9 mouse cellular contexts compared by ENCODE assay signal in the genomic region with DNA sequence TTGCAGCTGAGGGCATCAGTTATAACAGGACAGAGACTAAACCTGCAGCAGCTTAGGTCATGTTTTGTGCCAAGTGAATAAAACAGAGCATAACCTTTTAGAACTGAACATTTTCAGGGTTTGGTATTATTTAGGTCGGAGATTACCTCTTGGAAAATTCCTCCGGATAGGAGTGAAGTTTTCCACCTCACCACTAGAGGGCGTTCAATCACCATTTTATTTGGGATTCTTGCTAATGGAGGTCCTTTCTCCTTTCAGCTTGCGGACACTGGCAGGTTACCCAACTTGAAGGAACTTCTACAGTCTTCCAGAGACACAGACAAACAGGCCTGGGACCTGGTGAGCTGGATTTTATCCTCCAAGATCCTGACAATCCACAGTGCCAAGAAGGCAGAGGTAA. TPM values are rescaled to one million over a fixed set of nuclear protein-coding genes. Genes with fewer than 3 reads are reported as not detected.
DNase-seq lines count a peak whose midpoint lies in the region; ATAC-seq and TF ChIP-seq lines count a peak whose summit lies in the region.
"Had no signal": no experiment of that assay in that cellular context is flagged by ENCODE, and none has a peak within 500 bp of the region (broad histone marks: within the 10 kb centered on the region; RNA-seq: fewer than 3 reads in every experiment).

No protein-coding gene starts in this region.

- no peaks in the 10 kb centered on the region for H3K79me2 ChIP-seq in MEL (ENCODE audit: control insufficient read depth, insufficient read depth, low read length, poor library complexity)

- peak; percentile 27 for DNase-seq in forebrain, embryonic 10.5 days (ENCODE audit: extremely low spot score, low spot score)
- DNase-seq in left cerebral cortex, postnatal 14 days (ENCODE audit: low spot score in 2 of 2): peak; percentile 36 to 54
- DNase-seq in left cerebral cortex, adult 11 months (ENCODE audit: low spot score): no peak
- DNase-seq in MEL (ENCODE audit: low read depth, low spot score): peak; percentile 46
- peak; percentile 62 for DNase-seq in kidney, postnatal 10 days
- DNase-seq in layer of hippocampus, adult 9-10 months (ENCODE audit: low spot score): no peak

- H3K27me3 ChIP-seq in forebrain, embryonic 10.5 days (ENCODE audit: poor library complexity, severe bottlenecking): no peaks in the 10 kb centered on the region
- no peaks in the 10 kb centered on the region for H3K27me3 ChIP-seq in forebrain, embryonic 16.5 days (replicated peaks; ENCODE audit: control insufficient read depth, insufficient read depth, low read length)
- no peaks in the 10 kb centered on the region for H3K27me3 ChIP-seq in MEL (ENCODE audit: control insufficient read depth in 1 of 2, insufficient read depth in 2 of 2, low read length in 2 of 2)
- H3K27me3 ChIP-seq: heart, embryonic 13.5 days had no signal

- peak; percentile 5 to 86 (median 74); a peak in 4 of 6 replicates for TF ChIP-seq CTCF in MEL (IDR thresholded peaks at IDR 0.05 in 2 of 3, conservative IDR thresholded peaks at IDR 0.05 in 1 of 3; ENCODE audit: control insufficient read depth in 1 of 3, insufficient read depth in 1 of 3, low read depth in 2 of 3, low read length in 3 of 3, poor library complexity in 1 of 3, severe bottlenecking in 1 of 3)

- no peak overlapping the region for H3K27ac ChIP-seq in forebrain, embryonic 10.5 days
- no peak overlapping the region for H3K27ac ChIP-seq in forebrain, embryonic 16.5 days (ENCODE audit: low read length)
- no peak overlapping the region for H3K27ac ChIP-seq in MEL (ENCODE audit: control insufficient read depth, low read depth, low read length)
- H3K27ac ChIP-seq: heart, embryonic 13.5 days had no signal

- 29% methylated on average over 4 of the region's 4 CpGs for WGBS in forebrain, embryonic 10.5 days
- WGBS in forebrain, embryonic 16.5 days: 26% methylated on average over 4 of the region's 4 CpGs

- H3K4me2 ChIP-seq in forebrain, embryonic 16.5 days (ENCODE audit: low read length): no peak overlapping the region
- H3K4me2 ChIP-seq: heart, embryonic 13.5 days had no signal

- H3K36me3 ChIP-seq in forebrain, embryonic 10.5 days (replicated peaks): peaks cover 11% of the 10 kb centered on the region
- no peaks in the 10 kb centered on the region for H3K36me3 ChIP-seq in forebrain, embryonic 16.5 days (ENCODE audit: control insufficient read depth, insufficient read depth)
- H3K36me3 ChIP-seq in MEL (ENCODE audit: control insufficient read depth in 1 of 2, insufficient read depth in 2 of 2, low read length in 2 of 2): no peaks in the 10 kb centered on the region

- no peak for ATAC-seq in forebrain, embryonic 16.5 days
- ATAC-seq in frontal cortex, adult (ENCODE audit: low TSS enrichment): no peak

- no peak overlapping the region for H3K4me3 ChIP-seq in forebrain, embryonic 10.5 days
- H3K4me3 ChIP-seq in forebrain, embryonic 16.5 days (replicated peaks; ENCODE audit: low read length): no peak overlapping the region
- no peak overlapping the region for H3K4me3 ChIP-seq in MEL (ENCODE audit: control insufficient read depth in 1 of 2, insufficient read depth in 1 of 2, low read depth in 2 of 2, low read length in 2 of 2)
- H3K4me3 ChIP-seq: heart, embryonic 13.5 days had no signal

- H3K4me1 ChIP-seq in forebrain, embryonic 10.5 days: 0 out of 2 replicates have a peak, but pooled peaks cover under 1% of the 10 kb centered on the region
- H3K4me1 ChIP-seq in forebrain, embryonic 16.5 days (replicated peaks; ENCODE audit: control insufficient read depth, insufficient read depth, low read length): no peaks in the 10 kb centered on the region
- no peaks in the 10 kb centered on the region for H3K4me1 ChIP-seq in MEL (ENCODE audit: control insufficient read depth in 1 of 2, insufficient read depth in 2 of 2, low read length in 2 of 2)
- H3K4me1 ChIP-seq: heart, embryonic 13.5 days had no signal

- intact Hi-C loops in left cerebral cortex, postnatal 14 days (cut with DNase I): loop anchor here (2.0 kb wide), 1 partner anchor 57 kb away; no protein-coding TSS in a partner anchor

- H3K9ac ChIP-seq in forebrain, embryonic 16.5 days (replicated peaks; ENCODE audit: low read depth, low read length): no peak overlapping the region
- H3K9ac ChIP-seq in MEL (ENCODE audit: control insufficient read depth, low read depth, low read length, poor library complexity, severe bottlenecking): no peak overlapping the region
- H3K9ac ChIP-seq: heart, embryonic 13.5 days had no signal

- TF ChIP-seq POLR2A in MEL (IDR thresholded peaks at IDR 0.05; ENCODE audit: control insufficient read depth in 1 of 2, insufficient read depth in 1 of 2, low read depth in 1 of 2, low read length in 2 of 2, poor library complexity in 1 of 2): no peak

- no peak for TF ChIP-seq EP300 in MEL (IDR thresholded peaks at IDR 0.05; ENCODE audit: low read depth in 1 of 2, low read length in 2 of 2)

- peak; percentile 71 for TF ChIP-seq RAD21 in MEL (IDR thresholded peaks at IDR 0.05; ENCODE audit: low read depth, low read length)

- H3K9me3 ChIP-seq in forebrain, embryonic 10.5 days: no peaks in the 10 kb centered on the region
- H3K9me3 ChIP-seq in forebrain, embryonic 16.5 days (ENCODE audit: control insufficient read depth, low read length): no peaks in the 10 kb centered on the region
- no peaks in the 10 kb centered on the region for H3K9me3 ChIP-seq in MEL (replicated peaks; ENCODE audit: insufficient read depth, low read length)
- H3K9me3 ChIP-seq: heart, embryonic 13.5 days had no signal

TF ChIP-seq in MEL, 35 proteins besides CTCF, POLR2A, EP300 and RAD21:
- TF ChIP-seq ZC3H11A (IDR thresholded peaks at IDR 0.05; ENCODE audit: low read depth, low read length): peak; percentile 38; the same call in 1 of the 2 replicates
- no peak for TF ChIP-seq USF2 (IDR thresholded peaks at IDR 0.05; ENCODE audit: borderline replicate concordance in 1 of 2, insufficient read depth in 1 of 2, low read depth in 1 of 2, low read length in 2 of 2)
- TF ChIP-seq SMC3 (IDR thresholded peaks at IDR 0.05; ENCODE audit: low read depth, low read length): peak; percentile 56

RNA-seq across cellular contexts. Expression of gene Parp16, which starts 30.6 kb away (rescaled TPM):
- polyA plus RNA-seq in forebrain, embryonic 10.5 days (2016; fragmentation: Nextera tagmentation; extraction: Ambion mirVana): 7.0 and 8.5 TPM in 2 replicates
- 5.4 and 6.6 TPM in 2 replicates for polyA plus RNA-seq in forebrain, embryonic 16.5 days (2015; fragmentation: Nextera tagmentation; extraction: Ambion mirVana)
- total RNA-seq in left cerebral cortex, postnatal 14 days (2021): 1 to 10 TPM; 3.1 to 3.9 TPM
- total RNA-seq in MEL (2012; rRNA removed): 1.3 and 1.4 TPM in 2 replicates
- polyA plus RNA-seq in MEL (2012; ENCODE audit: insufficient read depth in 1 of 2, insufficient read length in 2 of 2, low read depth in 1 of 2, low replicate concordance in 2 of 2, missing spikeins in 1 of 2): 1 to 10 TPM in 1 of 2 experiments, not detected in 1; 5.1 TPM

RNA-seq across cellular contexts. Expression of gene Cilp, which starts 39.2 kb away (rescaled TPM):
- polyA plus RNA-seq in forebrain, embryonic 10.5 days (2016; fragmentation: Nextera tagmentation; extraction: Ambion mirVana): 0.14 TPM in 1 of 2 replicates, not detected in the other
- polyA plus RNA-seq in forebrain, embryonic 16.5 days (2015; fragmentation: Nextera tagmentation; extraction: Ambion mirVana): 0.18 and 0.20 TPM in 2 replicates
- not detected for total RNA-seq in left cerebral cortex, postnatal 14 days (2021)
- not detected in 2 replicates for total RNA-seq in MEL (2012; rRNA removed)
- under 1 TPM in 1 of 2 experiments, not detected in 1; 0.01 TPM for polyA plus RNA-seq in MEL (2012; ENCODE audit: insufficient read depth in 1 of 2, insufficient read length in 2 of 2, low read depth in 1 of 2, low replicate concordance in 2 of 2, missing spikeins in 1 of 2)
- polyA plus RNA-seq: heart, embryonic 13.5 days had no signal

Comparison
In these comparisons a context has a peak if more than half of its experiments do, and no peak if none do; other contexts are left out.
1. DNase-seq: peak in forebrain, embryonic 10.5 days (single experiment), left cerebral cortex, postnatal 14 days (2 of 2), MEL (single experiment) and kidney, postnatal 10 days (single experiment); none in left cerebral cortex, adult 11 months (single experiment) and layer of hippocampus, adult 9-10 months (single experiment).